Mouse (Mus musculus) hindbrain, embryonic 13.5 days (tissue): ENCODE measurements around the gene Rfpl4. TPM values are rescaled to one million over a fixed set of nuclear protein-coding genes. Genes with fewer than 3 reads are reported as not detected.

Experiments
- ATAC-seq: fragments of 200-750 bp; cut with Nextera tagmentation; 2 replicates; pipeline ENCODE4 v1.8.0; 2017; ENCODE audit warnings: moderate TSS enrichment; ENCODE audit not compliant: low FRiP score
- H3K27ac ChIP-seq: fragments of 300-500 bp; sonication (generic); 2 replicates; pipeline ENCODE4 v1.5.1; 2015; ENCODE audit warnings: inconsistent platforms, mild to moderate bottlenecking, moderate library complexity
- H3K27me3 ChIP-seq: fragments of 300-500 bp; sonication (generic); 2 replicates; pipeline ENCODE4 v1.6.1; 2015; ENCODE audit warnings: mild to moderate bottlenecking, inconsistent platforms
- H3K36me3 ChIP-seq: fragments of 300-500 bp; sonication (generic); 2 replicates; pipeline ENCODE4 v1.6.1; 2015; ENCODE audit warnings: mild to moderate bottlenecking, inconsistent platforms
- H3K4me1 ChIP-seq: fragments of 300-500 bp; sonication (generic); replicated peaks from 2 replicates; pipeline ENCODE4 v1.6.1; 2015; ENCODE audit warnings: inconsistent platforms
- H3K4me2 ChIP-seq: fragments of 300-500 bp; sonication (generic); 2 replicates; pipeline ENCODE4 v1.6.1; 2015; ENCODE audit warnings: inconsistent platforms, mild to moderate bottlenecking, moderate library complexity
- H3K4me3 ChIP-seq: fragments of 300-500 bp; sonication (generic); 2 replicates; pipeline ENCODE4 v1.5.1; 2015; ENCODE audit warnings: mild to moderate bottlenecking, inconsistent platforms
- H3K9ac ChIP-seq: fragments of 300-500 bp; sonication (generic); 2 replicates; pipeline ENCODE4 v1.6.1; 2015; ENCODE audit warnings: mild to moderate bottlenecking, inconsistent platforms
- H3K9me3 ChIP-seq: fragments of 300-500 bp; sonication (generic); 2 replicates; pipeline ENCODE4 v1.6.1; 2016; ENCODE audit warnings: inconsistent platforms
- WGBS: fragments of 180-500 bp; shearing (Covaris S2); methylation state at CpG from one replicate; pipeline ENCODE4 v1.1.7; 2015; 5-methylcytosine and 5-hydroxymethylcytosine counted together
- polyA plus RNA-seq: library from polyadenylated mRNA; unstranded; fragments of >200 nt; fragmentation: Nextera tagmentation; extraction: Ambion mirVana; gene quantifications from 2 replicates; pipeline ENCODE4 v1.2.1, GENCODE M21; 2015

The Rfpl4 gene
- polyA plus RNA-seq, 1 experiment from 2014 or later = not detected

DNA sequence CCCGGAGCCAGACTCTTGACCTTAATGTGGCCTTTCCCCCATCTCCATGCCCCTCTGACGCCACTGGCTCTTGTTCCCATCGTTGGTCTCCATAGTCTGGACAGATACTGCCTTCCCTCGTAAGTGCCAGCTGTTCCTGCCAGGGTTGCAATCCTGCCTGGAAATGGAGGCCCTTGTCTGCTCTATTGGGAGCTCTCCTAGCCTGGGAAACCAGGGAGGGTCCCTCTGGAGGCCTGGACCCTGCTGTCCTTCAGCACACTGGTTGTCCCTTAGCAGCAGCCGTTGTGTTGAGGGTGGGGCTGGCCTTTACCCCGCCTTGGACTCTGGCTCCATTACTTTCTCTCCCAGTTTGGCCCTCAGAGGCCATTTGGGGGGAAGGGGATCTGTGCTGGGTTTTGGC lies 24.4 kb downstream of the Rfpl4 start:
- Histone ChIP-seq H3K36me3 (peaks cover 78% of the 10 kb centered on the region), H3K9me3 (no peaks in the 10 kb centered on the region), H3K4me1 (no peaks in the 10 kb centered on the region), H3K27ac (no peak overlapping the region), H3K4me3 (no peak overlapping the region), H3K9ac (no peak overlapping the region), H3K4me2 (no peak overlapping the region), H3K27me3 (no peaks in the 10 kb centered on the region)
- WGBS = 87% methylated on average over 6 of the region's 6 CpGs
- no peak for ATAC-seq

GRCm38 (mm10) chr7:5091008-5091728 lies 25.6 kb downstream of the Rfpl4 start:
- WGBS = 91% methylated on average over 15 of the region's 15 CpGs
- Histone ChIP-seq H3K36me3 (peaks cover 76% of the 10 kb centered on the region), H3K4me2 (no peak overlapping the region), H3K4me1 (peaks cover 4% of the 10 kb centered on the region; the same call in 1 of the 2 replicates), H3K27ac (no peak overlapping the region), H3K9ac (peak overlapping the region; percentile 19; the same call in 1 of the 2 replicates), H3K4me3 (no peak overlapping the region), H3K9me3 (no peaks in the 10 kb centered on the region), H3K27me3 (no peaks in the 10 kb centered on the region)
- ATAC-seq = no peak

DNA sequence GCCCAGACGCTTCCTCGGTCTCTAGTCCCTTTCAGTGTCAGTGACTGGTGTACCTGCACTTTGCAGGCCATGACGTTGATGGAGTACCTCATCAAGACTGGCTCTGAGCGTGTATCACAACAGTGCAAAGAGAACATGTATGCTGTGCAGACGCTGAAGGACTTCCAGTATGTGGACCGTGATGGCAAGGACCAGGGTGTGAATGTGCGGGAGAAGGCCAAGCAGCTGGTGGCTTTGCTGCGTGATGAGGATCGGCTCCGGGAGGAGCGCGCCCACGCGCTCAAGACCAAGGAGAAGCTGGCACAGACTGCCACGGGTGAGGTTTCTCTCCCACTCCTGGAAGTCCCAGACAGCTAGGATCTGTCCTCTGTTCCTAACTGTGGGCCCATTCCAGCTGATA lies 26.9 kb downstream of the Rfpl4 start:
- ATAC-seq = no peak
- no peak overlapping the region for H3K9ac ChIP-seq
- no peak overlapping the region for H3K4me3 ChIP-seq
- no peak overlapping the region for H3K4me2 ChIP-seq
- no peaks in the 10 kb centered on the region for H3K9me3 ChIP-seq
- no peaks in the 10 kb centered on the region for H3K27me3 ChIP-seq
- peaks cover 8% of the 10 kb centered on the region; the same call in 1 of the 2 replicates for H3K4me1 ChIP-seq
- peaks cover 74% of the 10 kb centered on the region for H3K36me3 ChIP-seq
- WGBS = 95% methylated on average over 15 of the region's 15 CpGs
- no peak overlapping the region for H3K27ac ChIP-seq

- peaks cover 25% of the 10 kb centered on the region for H3K4me1 ChIP-seq
- H3K4me2 ChIP-seq = no peak overlapping the region
- H3K4me3 ChIP-seq = no peak overlapping the region
- 92% methylated on average over 4 of the region's 4 CpGs for WGBS
- no peaks in the 10 kb centered on the region for H3K27me3 ChIP-seq
- H3K27ac ChIP-seq = no peak overlapping the region
- no peak for ATAC-seq
- H3K36me3 ChIP-seq = peaks cover 64% of the 10 kb centered on the region
- no peaks in the 10 kb centered on the region for H3K9me3 ChIP-seq
- 0 out of 2 replicates have a peak overlapping the region, but pooled peaks have one; percentile 31 for H3K9ac ChIP-seq
These were observed 28.9 kb downstream of the Rfpl4 start for GRCm38 (mm10) chr7:5087886-5088285.

GRCm38 (mm10) chr7:5086921-5087440 lies 29.8 kb downstream of the Rfpl4 start:
- no peak overlapping the region for H3K4me3 ChIP-seq
- ATAC-seq = no peak
- no peak overlapping the region for H3K27ac ChIP-seq
- H3K4me1 ChIP-seq = peaks cover 32% of the 10 kb centered on the region
- no peaks in the 10 kb centered on the region for H3K9me3 ChIP-seq
- H3K4me2 ChIP-seq = no peak overlapping the region
- 82% methylated on average over 5 of the region's 5 CpGs for WGBS
- H3K9ac ChIP-seq = no peak overlapping the region
- peaks cover 55% of the 10 kb centered on the region for H3K36me3 ChIP-seq
- no peaks in the 10 kb centered on the region for H3K27me3 ChIP-seq

DNA sequence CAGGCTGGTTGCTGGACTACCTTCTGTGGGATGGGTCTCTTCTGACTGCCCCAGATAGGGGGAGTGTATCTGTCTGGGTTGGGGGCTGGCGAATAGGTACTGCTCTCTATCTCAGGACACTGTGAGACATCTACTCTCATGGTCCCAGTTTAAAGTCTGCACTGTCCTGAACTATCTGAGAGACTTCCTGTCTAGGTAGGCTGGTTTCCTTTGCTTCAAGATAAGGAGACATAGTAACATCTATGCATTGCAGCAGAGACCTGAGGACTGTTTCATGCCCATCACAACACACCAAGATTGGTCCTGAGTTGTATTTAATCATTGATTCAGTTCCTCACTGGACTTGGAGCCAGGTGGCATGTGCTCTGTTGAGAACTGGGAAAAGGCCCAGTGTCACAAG lies 31.2 kb downstream of the Rfpl4 start:
- no peak for ATAC-seq
- H3K27me3 ChIP-seq = no peaks in the 10 kb centered on the region
- no peak overlapping the region for H3K27ac ChIP-seq
- no peak overlapping the region for H3K9ac ChIP-seq
- no peak overlapping the region for H3K4me2 ChIP-seq
- WGBS = 90% methylated on average over 1 of the region's 1 CpGs
- H3K9me3 ChIP-seq = no peaks in the 10 kb centered on the region
- peaks cover 44% of the 10 kb centered on the region for H3K36me3 ChIP-seq
- H3K4me1 ChIP-seq = peaks cover 46% of the 10 kb centered on the region
- H3K4me3 ChIP-seq = no peak overlapping the region

GRCm38 (mm10) chr7:5083325-5084105 lies 33.2 kb downstream of the Rfpl4 start:
- no peak for ATAC-seq
- H3K27ac ChIP-seq = no peak overlapping the region
- H3K9me3 ChIP-seq = no peaks in the 10 kb centered on the region
- H3K36me3 ChIP-seq = peaks cover 42% of the 10 kb centered on the region
- H3K4me2 ChIP-seq = no peak overlapping the region
- no peak overlapping the region for H3K4me3 ChIP-seq
- no peaks in the 10 kb centered on the region for H3K27me3 ChIP-seq
- peaks cover 46% of the 10 kb centered on the region for H3K4me1 ChIP-seq
- 94% methylated on average over 18 of the region's 18 CpGs for WGBS
- no peak overlapping the region for H3K9ac ChIP-seq

DNA sequence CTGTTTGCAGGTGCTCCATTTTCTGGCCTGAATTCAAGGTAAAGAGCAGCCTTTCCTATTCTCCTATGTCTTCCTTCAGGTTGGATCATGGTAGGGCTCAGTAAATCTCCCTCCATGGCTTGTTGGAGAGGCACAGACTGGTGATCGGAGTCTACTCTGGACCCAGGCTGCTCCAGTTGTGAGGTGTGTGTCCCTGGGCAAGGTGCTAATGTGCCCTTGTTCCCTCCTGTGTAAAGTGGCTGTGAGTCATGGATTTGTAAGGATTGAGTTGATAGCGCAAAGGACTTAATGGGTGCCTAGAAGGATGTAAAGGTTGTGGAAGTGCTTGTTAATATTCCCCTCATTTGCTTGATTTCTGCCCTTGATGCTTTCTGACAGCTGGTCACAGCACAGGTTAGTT lies 34.8 kb downstream of the Rfpl4 start:
- Histone ChIP-seq H3K36me3 (peaks cover 47% of the 10 kb centered on the region), H3K9me3 (no peaks in the 10 kb centered on the region)
- WGBS = 93% methylated on average over 2 of the region's 2 CpGs

DNA sequence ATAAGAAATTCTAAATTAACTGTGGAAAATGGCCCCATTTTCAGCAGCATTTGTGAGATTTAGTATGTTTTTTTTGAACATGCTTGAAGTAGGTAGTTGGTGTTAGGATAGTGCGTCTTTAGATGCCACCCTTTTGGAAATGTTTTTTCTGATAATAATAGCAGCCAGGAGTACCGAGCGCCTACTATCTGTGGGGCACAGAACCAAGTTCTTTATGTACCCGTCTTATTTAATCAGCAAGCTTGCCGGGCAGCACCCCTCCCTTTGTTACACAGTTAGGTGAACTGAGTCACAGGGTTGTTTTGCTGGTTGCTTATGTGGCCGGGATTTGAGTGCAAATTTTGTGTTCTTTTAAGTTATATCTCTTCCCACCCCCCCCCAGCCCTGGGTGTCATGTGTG lies 35.5 kb downstream of the Rfpl4 start:
- Histone ChIP-seq H3K9me3 (no peaks in the 10 kb centered on the region), H3K27ac (no peak overlapping the region), H3K4me2 (peak overlapping the region; percentile 93), H3K4me1 (peaks cover 43% of the 10 kb centered on the region), H3K4me3 (peak overlapping the region; percentile 99), H3K36me3 (peaks cover 51% of the 10 kb centered on the region), H3K27me3 (no peaks in the 10 kb centered on the region), H3K9ac (peak overlapping the region; percentile 98)
- ATAC-seq = no peak
- 68% methylated on average over 6 of the region's 6 CpGs for WGBS

More for the DNA sequence above, 34.8 kb downstream of the Rfpl4 start:
- Histone ChIP-seq H3K9ac (0 out of 2 replicates have a peak overlapping the region, but pooled peaks have one; percentile 98), H3K4me1 (peaks cover 46% of the 10 kb centered on the region), H3K4me3 (peak overlapping the region; percentile 9; the same call in 1 of the 2 replicates), H3K27ac (no peak overlapping the region), H3K4me2 (peak overlapping the region; percentile 93; the same call in 1 of the 2 replicates), H3K27me3 (no peaks in the 10 kb centered on the region)
- ATAC-seq = no peak

GRCm38 (mm10) chr7:5080815-5081214 lies 35.9 kb downstream of the Rfpl4 start:
- Histone ChIP-seq H3K27me3 (no peaks in the 10 kb centered on the region), H3K4me3 (peak overlapping the region; percentile 99), H3K36me3 (peaks cover 50% of the 10 kb centered on the region), H3K9ac (peak overlapping the region; percentile 98), H3K27ac (peak overlapping the region; percentile 93), H3K4me1 (peaks cover 40% of the 10 kb centered on the region), H3K9me3 (no peaks in the 10 kb centered on the region), H3K4me2 (peak overlapping the region; percentile 93)
- no peak for ATAC-seq
- 21% methylated on average over 6 of the region's 6 CpGs for WGBS

GRCm38 (mm10) chr7:5080010-5080751 lies 36.6 kb downstream of the Rfpl4 start, which contains the start of gene Epn1:
Epn1 (plus strand) TSS chr7:5080235.
- H3K4me3 ChIP-seq = peak within 1 kb of the TSS; percentile 99
- under 1% methylated on average over 81 of the region's 81 CpGs for whole genome bisulfite sequencing
- peaks cover 50% of the 10 kb centered on the region for H3K36me3 ChIP-seq
- H3K4me1 ChIP-seq = peaks cover 40% of the 10 kb centered on the region
- peak within 1 kb of the TSS; percentile 93 for H3K27ac ChIP-seq
- no peaks in the 10 kb centered on the region for H3K9me3 ChIP-seq
- H3K27me3 ChIP-seq = no peaks in the 10 kb centered on the region
- peak within 1 kb of the TSS; percentile 98 for H3K9ac ChIP-seq
- H3K4me2 ChIP-seq = peak within 1 kb of the TSS; percentile 93
- peak; percentile 96 for ATAC-seq
